Mouse (Mus musculus) kidney, embryonic 16.5 days (tissue): ENCODE measurements around the gene Uxs1. TPM values are rescaled to one million over a fixed set of nuclear protein-coding genes. Genes with fewer than 3 reads are reported as not detected.

ENCODE experiments used
- ATAC-seq: fragments of 200-750 bp; cut with Nextera tagmentation; 2 replicates; pipeline ENCODE4 v1.8.0; 2017; ENCODE audit warnings: moderate TSS enrichment; ENCODE audit not compliant: low FRiP score, low TSS enrichment
- H3K27ac ChIP-seq: fragments of 300-500 bp; sonication (generic); 2 replicates; pipeline ENCODE4 v1.5.1; 2014; ENCODE audit warnings: low read length
- H3K27me3 ChIP-seq: fragments of 300-500 bp; sonication (generic); 2 replicates; pipeline ENCODE4 v1.6.1; 2014; ENCODE audit warnings: low read length, control low read depth, mixed read lengths; ENCODE audit not compliant: insufficient read depth
- H3K36me3 ChIP-seq: fragments of 300-500 bp; sonication (generic); 2 replicates; pipeline ENCODE4 v1.6.1; 2014; ENCODE audit warnings: low read length, control low read depth, mixed read lengths; ENCODE audit not compliant: insufficient read depth
- H3K4me1 ChIP-seq: fragments of 300-500 bp; sonication (generic); 2 replicates; pipeline ENCODE4 v1.6.1; 2014; ENCODE audit warnings: low read length, control low read depth, mixed read lengths; ENCODE audit not compliant: insufficient read depth
- H3K4me2 ChIP-seq: fragments of 300-500 bp; sonication (generic); replicated peaks from 2 replicates; pipeline ENCODE4 v1.6.1; 2014; ENCODE audit warnings: low read depth, low read length
- H3K4me3 ChIP-seq: fragments of 300-500 bp; sonication (generic); 2 replicates; pipeline ENCODE4 v1.5.1; 2014; ENCODE audit warnings: mild to moderate bottlenecking, low read length
- H3K9ac ChIP-seq: fragments of 300-500 bp; sonication (generic); replicated peaks from 2 replicates; pipeline ENCODE4 v1.6.1; 2014; ENCODE audit warnings: low read length
- H3K9me3 ChIP-seq: fragments of 300-500 bp; sonication (generic); 2 replicates; pipeline ENCODE4 v1.6.1; 2016; ENCODE audit warnings: low read length, control low read depth
- WGBS: fragments of 180-500 bp; shearing (Covaris S2); extraction: QIAGEN DNeasy Blood & Tissue Kit; methylation state at CpG from one replicate; pipeline ENCODE4 v1.1.7; 2014; 5-methylcytosine and 5-hydroxymethylcytosine counted together
- polyA plus RNA-seq: library from polyadenylated mRNA; unstranded; fragments of >200 nt; fragmentation: Nextera tagmentation; extraction: Ambion mirVana; gene quantifications from 2 replicates; pipeline ENCODE4 v1.2.1, GENCODE M21; 2015

Gene Uxs1
- polyA plus RNA-seq, 1 experiment from 2014 or later: 26.0 TPM

GRCm38 (mm10) chr1:43781195-43781594, 46.4 kb downstream of the Uxs1 start:
- Histone ChIP-seq H3K4me1 (no peaks in the 10 kb centered on the region), H3K27me3 (no peaks in the 10 kb centered on the region), H3K27ac (no peak overlapping the region), H3K36me3 (peaks cover 11% of the 10 kb centered on the region), H3K4me3 (no peak overlapping the region), H3K9me3 (no peaks in the 10 kb centered on the region), H3K4me2 (no peak overlapping the region), H3K9ac (no peak overlapping the region)
- WGBS: 45% methylated on average over 2 of the region's 2 CpGs
- ATAC-seq: peak; percentile 73; the same call in 1 of the 2 replicates

GRCm38 (mm10) chr1:43776106-43776505, 51.5 kb downstream of the Uxs1 start:
- no peak overlapping the region for H3K4me2 ChIP-seq
- H3K27ac ChIP-seq: no peak overlapping the region
- 79% methylated on average over 3 of the region's 3 CpGs for WGBS
- H3K9me3 ChIP-seq: no peaks in the 10 kb centered on the region
- H3K9ac ChIP-seq: no peak overlapping the region
- H3K4me1 ChIP-seq: no peaks in the 10 kb centered on the region
- H3K36me3 ChIP-seq: peaks cover 20% of the 10 kb centered on the region
- H3K4me3 ChIP-seq: no peak overlapping the region
- ATAC-seq: no peak
- H3K27me3 ChIP-seq: no peaks in the 10 kb centered on the region

GRCm38 (mm10) chr1:43774126-43774525, 53.5 kb downstream of the Uxs1 start:
- H3K9ac ChIP-seq: no peak overlapping the region
- 95% methylated on average over 4 of the region's 4 CpGs for WGBS
- H3K4me2 ChIP-seq: no peak overlapping the region
- no peaks in the 10 kb centered on the region for H3K4me1 ChIP-seq
- no peak overlapping the region for H3K27ac ChIP-seq
- no peak overlapping the region for H3K4me3 ChIP-seq
- ATAC-seq: no peak
- peaks cover 24% of the 10 kb centered on the region for H3K36me3 ChIP-seq
- H3K27me3 ChIP-seq: no peaks in the 10 kb centered on the region
- H3K9me3 ChIP-seq: no peaks in the 10 kb centered on the region

- H3K4me2 ChIP-seq: no peak overlapping the region
- H3K4me1 ChIP-seq: no peaks in the 10 kb centered on the region
- H3K27ac ChIP-seq: no peak overlapping the region
- H3K4me3 ChIP-seq: no peak overlapping the region
- H3K9me3 ChIP-seq: no peaks in the 10 kb centered on the region
- H3K9ac ChIP-seq: no peak overlapping the region
- ATAC-seq: no peak
- over 99% methylated on average over 3 of the region's 3 CpGs for WGBS
- no peaks in the 10 kb centered on the region for H3K27me3 ChIP-seq
- peaks cover 18% of the 10 kb centered on the region for H3K36me3 ChIP-seq
Measured at GRCm38 (mm10) chr1:43772694-43773093, 54.9 kb downstream of the Uxs1 start.

- Histone ChIP-seq H3K4me2 (no peak overlapping the region), H3K27me3 (no peaks in the 10 kb centered on the region), H3K9ac (no peak overlapping the region), H3K9me3 (no peaks in the 10 kb centered on the region), H3K4me3 (no peak overlapping the region), H3K36me3 (peaks cover 19% of the 10 kb centered on the region), H3K27ac (no peak overlapping the region), H3K4me1 (no peaks in the 10 kb centered on the region)
- 91% methylated on average over 3 of the region's 3 CpGs for WGBS
- no peak for ATAC-seq
Measured at GRCm38 (mm10) chr1:43770032-43770431, 57.6 kb downstream of the Uxs1 start.

GRCm38 (mm10) chr1:43769348-43769747, 58.3 kb downstream of the Uxs1 start:
- Histone ChIP-seq H3K9me3 (no peaks in the 10 kb centered on the region), H3K4me3 (no peak overlapping the region)
- ATAC-seq: no peak

GRCm38 (mm10) chr1:43768385-43768990, 59.1 kb downstream of the Uxs1 start:
- Histone ChIP-seq H3K9me3 (no peaks in the 10 kb centered on the region), H3K36me3 (peaks cover 29% of the 10 kb centered on the region), H3K4me3 (no peak overlapping the region), H3K27me3 (no peaks in the 10 kb centered on the region), H3K9ac (no peak overlapping the region), H3K27ac (no peak overlapping the region), H3K4me1 (no peaks in the 10 kb centered on the region), H3K4me2 (no peak overlapping the region)
- 71% methylated on average over 4 of the region's 4 CpGs for WGBS
- ATAC-seq: no peak

More at GRCm38 (mm10) chr1:43769348-43769747, 58.3 kb downstream of the Uxs1 start:
- peaks cover 25% of the 10 kb centered on the region for H3K36me3 ChIP-seq
- H3K9ac ChIP-seq: no peak overlapping the region
- no peak overlapping the region for H3K27ac ChIP-seq
- no peak overlapping the region for H3K4me2 ChIP-seq
- 50% methylated on average over 1 of the region's 1 CpGs for WGBS
- no peaks in the 10 kb centered on the region for H3K4me1 ChIP-seq
- H3K27me3 ChIP-seq: no peaks in the 10 kb centered on the region

- Histone ChIP-seq H3K4me1 (no peaks in the 10 kb centered on the region), H3K27ac (no peak overlapping the region), H3K27me3 (no peaks in the 10 kb centered on the region), H3K36me3 (peaks cover 22% of the 10 kb centered on the region), H3K4me2 (no peak overlapping the region), H3K9ac (no peak overlapping the region), H3K9me3 (no peaks in the 10 kb centered on the region), H3K4me3 (no peak overlapping the region)
- ATAC-seq: no peak
- WGBS: 97% methylated on average over 2 of the region's 2 CpGs
Measured at GRCm38 (mm10) chr1:43766328-43766727, 61.3 kb downstream of the Uxs1 start.

GRCm38 (mm10) chr1:43764481-43764880, 63.1 kb downstream of the Uxs1 start:
- Histone ChIP-seq H3K9ac (no peak overlapping the region), H3K27me3 (no peaks in the 10 kb centered on the region), H3K4me1 (no peaks in the 10 kb centered on the region), H3K9me3 (no peaks in the 10 kb centered on the region), H3K36me3 (peaks cover 13% of the 10 kb centered on the region; the same call in 1 of the 2 replicates), H3K4me3 (no peak overlapping the region), H3K27ac (no peak overlapping the region), H3K4me2 (no peak overlapping the region)
- 98% methylated on average over 2 of the region's 2 CpGs for WGBS
- ATAC-seq: no peak

- peaks cover 21% of the 10 kb centered on the region; the same call in 1 of the 2 replicates for H3K36me3 ChIP-seq
Measured at GRCm38 (mm10) chr1:43760085-43760484, 67.5 kb downstream of the Uxs1 start.

More at GRCm38 (mm10) chr1:43760085-43760484, 67.5 kb downstream of the Uxs1 start:
- H3K9ac ChIP-seq: no peak overlapping the region
- no peaks in the 10 kb centered on the region for H3K27me3 ChIP-seq
- H3K4me3 ChIP-seq: no peak overlapping the region
- no peak overlapping the region for H3K27ac ChIP-seq
- H3K9me3 ChIP-seq: no peaks in the 10 kb centered on the region
- no peak for ATAC-seq
- H3K4me1 ChIP-seq: no peaks in the 10 kb centered on the region
- H3K4me2 ChIP-seq: no peak overlapping the region
